Mouse (Mus musculus) ES-E14 (cell line): ENCODE results near the gene Cep89. TPM values are rescaled to one million over a fixed set of nuclear protein-coding genes. Genes with fewer than 3 reads are reported as not detected.

Experiments
- DNase-seq: peaks from one replicate; pipeline ENCODE4 v3.0.0-alpha.2; 2013; ENCODE audit warnings: low read depth, low spot score
- H3K27ac ChIP-seq: 2 replicates; pipeline ENCODE4 v1.5.1; 2012; ENCODE audit warnings: low read depth, mild to moderate bottlenecking, low read length, moderate library complexity, mixed read lengths; ENCODE audit not compliant: poor library complexity, insufficient read depth, severe bottlenecking
- H3K36me3 ChIP-seq: 2 replicates; pipeline ENCODE4 v1.6.1; 2012; ENCODE audit warnings: mild to moderate bottlenecking, low read length, moderate library complexity, mixed read lengths; ENCODE audit not compliant: control insufficient read depth, poor library complexity, insufficient read depth, severe bottlenecking
- H3K4me1 ChIP-seq, 2 experiments: fragments of 150-350 bp in 1 of 2; sonication (generic) in 1 of 2; 2 replicates each; pipeline ENCODE4 v1.6.1; 2012; ENCODE audit warnings: low read length in 2 of 2, mild to moderate bottlenecking in 1 of 2, mixed read lengths in 1 of 2; ENCODE audit not compliant: control insufficient read depth in 2 of 2, insufficient read depth in 2 of 2, poor library complexity in 1 of 2
- H3K4me3 ChIP-seq, 2 experiments: fragments of 150-350 bp in 1 of 2; sonication (generic) in 1 of 2; 2 replicates each; pipeline ENCODE4 v1.5.1; 2012; ENCODE audit warnings: low read length in 2 of 2, low read depth in 1 of 2, mild to moderate bottlenecking in 1 of 2, mixed read lengths in 1 of 2; ENCODE audit not compliant: insufficient read depth in 1 of 2, poor library complexity in 1 of 2, severe bottlenecking in 1 of 2
- H3K9ac ChIP-seq: 2 replicates; pipeline ENCODE4 v1.6.1; 2012; ENCODE audit warnings: low read depth, mild to moderate bottlenecking, low read length, mixed read lengths; ENCODE audit not compliant: poor library complexity, insufficient read depth, severe bottlenecking
- H3K9me3 ChIP-seq: fragments of 150-350 bp; sonication (generic); 2 replicates; pipeline ENCODE4 v1.6.1; 2012; ENCODE audit warnings: low read depth, mild to moderate bottlenecking, low read length; ENCODE audit not compliant: control insufficient read depth, insufficient read depth
- CHD2 ChIP-seq: IDR thresholded peaks from 2 replicates; pipeline ENCODE4 v1.6.1; 2014; ENCODE audit warnings: mild to moderate bottlenecking, low read depth, low read length, inconsistent platforms
- HCFC1 ChIP-seq: IDR thresholded peaks from 2 replicates; pipeline ENCODE4 v1.6.1; 2012; ENCODE audit warnings: low read length, inconsistent platforms, borderline replicate concordance; ENCODE audit not compliant: insufficient read depth
- MAFK ChIP-seq: IDR thresholded peaks from 2 replicates; pipeline ENCODE4 v1.6.1; 2014; ENCODE audit warnings: mild to moderate bottlenecking, low read depth, low read length, inconsistent platforms; ENCODE audit not compliant: insufficient read depth
- ZC3H11A ChIP-seq: IDR thresholded peaks from 2 replicates; pipeline ENCODE4 v1.6.1; 2012; ENCODE audit warnings: low read depth, mild to moderate bottlenecking, inconsistent platforms, low read length, borderline replicate concordance
- ZNF384 ChIP-seq: IDR thresholded peaks from 2 replicates; pipeline ENCODE4 v1.6.1; 2012; ENCODE audit warnings: low read depth, low read length, inconsistent platforms
- in situ Hi-C, 2 experiments: fragments of 600-800 bp; cut with MboI; formaldehyde crosslinking; loops; one replicate each; pipeline ENCODE4 v1.15.1; 2025; ENCODE audit warnings: low sequenced_read_pairs in 2 of 2, inconsistent platforms in 1 of 2; ENCODE audit not compliant: unreplicated experiment in 2 of 2
- total RNA-seq: library from RNA; depleted of rRNA; stranded (reverse); fragments of 300-350 nt; gene quantifications from 2 replicates; pipeline ENCODE4 v1.2.3, GENCODE M21; 2012; rRNA removed

Cep89 gene
- total RNA-seq, 1 experiment: 15.3 TPM

GRCm38 (mm10) chr7:35485126-35485525 lies 88.3 kb downstream of the Cep89 start:
- TF ChIP-seq CHD2: no peak
- no peak for TF ChIP-seq HCFC1
- in situ Hi-C loops: no loop called here
- Histone ChIP-seq H3K9me3 (no peaks in the 10 kb centered on the region), H3K36me3 (peaks cover 24% of the 10 kb centered on the region), H3K4me3 (no peak overlapping the region), H3K27ac (no peak overlapping the region), H3K9ac (no peak overlapping the region), H3K4me1 (no peaks in the 10 kb centered on the region)
- DNase-seq: no peak

DNA sequence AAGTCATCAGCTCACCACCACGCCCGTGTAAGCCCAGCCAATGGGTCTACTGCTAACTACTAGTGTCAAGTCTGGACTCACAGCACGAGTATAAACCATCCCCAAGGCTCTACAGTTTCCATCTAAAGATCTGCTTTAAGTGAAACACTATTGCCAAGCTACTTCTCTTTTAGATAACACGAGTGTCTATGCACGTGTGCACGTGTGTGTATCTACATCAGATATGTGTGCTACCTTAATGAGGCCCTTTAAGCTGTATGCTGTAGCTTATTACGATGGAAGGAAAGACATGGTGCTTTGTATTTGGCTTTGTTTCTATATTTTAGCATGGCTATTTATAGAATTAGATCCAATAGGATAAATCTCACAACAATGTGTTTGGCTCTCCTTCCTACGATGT lies 89.7 kb downstream of the Cep89 start:
- no peaks in the 10 kb centered on the region for H3K4me1 ChIP-seq
- no peaks in the 10 kb centered on the region for H3K9me3 ChIP-seq
- no peak for DNase-seq
- no peak for TF ChIP-seq CHD2
- TF ChIP-seq ZNF384: no peak
- no peak for TF ChIP-seq MAFK
- TF ChIP-seq HCFC1: no peak
- no peak for TF ChIP-seq ZC3H11A
- H3K27ac ChIP-seq: no peak overlapping the region; the same call in 1 of the 2 replicates
- peaks cover 19% of the 10 kb centered on the region for H3K36me3 ChIP-seq
- H3K4me3 ChIP-seq: no peak overlapping the region
- H3K9ac ChIP-seq: no peak overlapping the region
- in situ Hi-C loops: no loop called here

Other genes starting within 250 kb of the Cep89 start
- 0.26 TPM in 1 of 2 replicates, not detected in the other for gene Slc7a10, start 210.7 kb upstream of the Cep89 start, total RNA-seq
- gene Lrp3, start 181.5 kb upstream of the Cep89 start, total RNA-seq: 3.1 and 3.7 TPM in 2 replicates
- 10.6 and 11.0 TPM in 2 replicates for gene Gpatch1, start 78.6 kb upstream of the Cep89 start, total RNA-seq
- gene Rhpn2, start 62.9 kb upstream of the Cep89 start, total RNA-seq: 12.6 and 12.7 TPM in 2 replicates
- gene Faap24, start 199 bp upstream of the Cep89 start, total RNA-seq: 7.0 and 7.1 TPM in 2 replicates
- gene Slc7a9, start 51.8 kb downstream of the Cep89 start, total RNA-seq: 0.62 and 1.2 TPM in 2 replicates
- gene Tdrd12, start 140.7 kb downstream of the Cep89 start, total RNA-seq: 35.4 and 35.9 TPM in 2 replicates
- gene Nudt19, start 159.3 kb downstream of the Cep89 start, total RNA-seq: 15.8 and 30.0 TPM in 2 replicates
- 0.71 and 1.1 TPM in 2 replicates for gene Rgs9bp, start 188.5 kb downstream of the Cep89 start, total RNA-seq
- 25.0 and 31.4 TPM in 2 replicates for gene Ankrd27, start 189.2 kb downstream of the Cep89 start, total RNA-seq